Mouse (Mus musculus) frontal cortex, postnatal 10 days (tissue): ENCODE results near the gene Gpr146.

ENCODE experiments used
- DNase-seq, 2 experiments: peaks; one replicate each; pipeline ENCODE4 v3.0.0; 2022; ENCODE audit warnings: low spot score in 2 of 2, mixed read lengths in 1 of 2

The Gpr146 gene

GRCm38 (mm10) chr5:139358653-139359052, 18.8 kb upstream of the Gpr146 start:
- no peak for DNase-seq

GRCm38 (mm10) chr5:139359244-139359643, 18.3 kb upstream of the Gpr146 start:
- no peak for DNase-seq

GRCm38 (mm10) chr5:139363858-139364257, 13.6 kb upstream of the Gpr146 start:
- DNase-seq = no peak

GRCm38 (mm10) chr5:139364260-139364910, 13.1 kb upstream of the Gpr146 start:
- peak; percentile 76 to 88 for DNase-seq

GRCm38 (mm10) chr5:139364911-139365571, 12.5 kb upstream of the Gpr146 start:
- DNase-seq = peak in 1 of 2 experiments; percentile 42

- no peak for DNase-seq
These were observed 11.7 kb upstream of the Gpr146 start for GRCm38 (mm10) chr5:139365827-139366226.

GRCm38 (mm10) chr5:139366484-139366883, 11.0 kb upstream of the Gpr146 start:
- no peak for DNase-seq

GRCm38 (mm10) chr5:139367884-139368458, 9.5 kb upstream of the Gpr146 start:
- no peak for DNase-seq

GRCm38 (mm10) chr5:139368638-139369320, 8.7 kb upstream of the Gpr146 start:
- DNase-seq = no peak

GRCm38 (mm10) chr5:139370336-139370735, 7.2 kb upstream of the Gpr146 start:
- DNase-seq = no peak

GRCm38 (mm10) chr5:139371118-139371517, 6.4 kb upstream of the Gpr146 start:
- no peak for DNase-seq

- DNase-seq = peak; percentile 86 to 88
These were observed 5.7 kb upstream of the Gpr146 start for GRCm38 (mm10) chr5:139371631-139372401.

GRCm38 (mm10) chr5:139373126-139373525, 4.4 kb upstream of the Gpr146 start:
- no peak for DNase-seq

- no peak for DNase-seq
These were observed 3.5 kb upstream of the Gpr146 start for GRCm38 (mm10) chr5:139373889-139374444.

- no peak for DNase-seq
These were observed 2.7 kb upstream of the Gpr146 start for GRCm38 (mm10) chr5:139374841-139375240.

GRCm38 (mm10) chr5:139378271-139378556, 717 bp downstream of the Gpr146 start:
- no peak for DNase-seq

- no peak for DNase-seq
These were observed 1.6 kb downstream of the Gpr146 start for GRCm38 (mm10) chr5:139378986-139379629.

GRCm38 (mm10) chr5:139379771-139380384, 2.4 kb downstream of the Gpr146 start:
- DNase-seq = no peak

- DNase-seq = peak; percentile 85 to 88
These were observed 3.1 kb downstream of the Gpr146 start for GRCm38 (mm10) chr5:139380385-139381248.
